Mouse (Mus musculus) liver, embryonic 12.5 days (tissue): ENCODE measurements around the gene Sorcs2. TPM values are rescaled to one million over a fixed set of nuclear protein-coding genes. Genes with fewer than 3 reads are reported as not detected.
A peak's percentile ranks its signal among the peaks of the same experiment; 100 is the strongest.

Experiments used
- ATAC-seq: fragments of 200-750 bp; cut with Nextera tagmentation; 2 replicates; pipeline ENCODE4 v1.8.0; 2017; ENCODE audit warnings: moderate number of reproducible peaks, mild to moderate bottlenecking, moderate library complexity
- H3K27ac ChIP-seq: fragments of 300-500 bp; sonication (generic); 2 replicates; pipeline ENCODE4 v1.5.1; 2016; ENCODE audit warnings: mild to moderate bottlenecking
- H3K27me3 ChIP-seq: fragments of 300-500 bp; sonication (generic); replicated peaks from 2 replicates; pipeline ENCODE4 v1.6.1; 2016; ENCODE audit warnings: mild to moderate bottlenecking, moderate library complexity
- H3K36me3 ChIP-seq: fragments of 300-500 bp; sonication (generic); 2 replicates; pipeline ENCODE4 v1.6.1; 2016; ENCODE audit warnings: mild to moderate bottlenecking, moderate library complexity
- H3K4me1 ChIP-seq: fragments of 300-500 bp; sonication (generic); 2 replicates; pipeline ENCODE4 v1.6.1; 2016
- H3K4me2 ChIP-seq: fragments of 300-500 bp; sonication (generic); 2 replicates; pipeline ENCODE4 v1.6.1; 2016; ENCODE audit warnings: mild to moderate bottlenecking, moderate library complexity
- H3K4me3 ChIP-seq: fragments of 300-500 bp; sonication (generic); 2 replicates; pipeline ENCODE4 v1.5.1; 2016; ENCODE audit warnings: mild to moderate bottlenecking, moderate library complexity
- H3K9ac ChIP-seq: fragments of 300-500 bp; sonication (generic); 2 replicates; pipeline ENCODE4 v1.6.1; 2016; ENCODE audit warnings: mild to moderate bottlenecking, moderate library complexity
- H3K9me3 ChIP-seq: fragments of 300-500 bp; sonication (generic); replicated peaks from 2 replicates; pipeline ENCODE4 v1.6.1; 2016; ENCODE audit warnings: mild to moderate bottlenecking, moderate library complexity
- WGBS: fragments of 180-500 bp; shearing (Covaris S2); methylation state at CpG from one replicate; pipeline ENCODE4 v1.1.7; 2016; ENCODE audit not compliant: insufficient replicate concordance; 5-methylcytosine and 5-hydroxymethylcytosine counted together
- polyA plus RNA-seq: library from polyadenylated mRNA; unstranded; fragments of >200 nt; fragmentation: Nextera tagmentation; extraction: Ambion mirVana; gene quantifications from 2 replicates; pipeline ENCODE4 v1.2.1, GENCODE M21; 2016

The Sorcs2 gene
- polyA plus RNA-seq = 1.2 and 1.6 TPM in 2 replicates

GRCm38 (mm10) chr5:36397837-36398282 lies at the start of gene Sorcs2:
Gene Sorcs2 (minus strand): TSS chr5:36398139.
- Histone ChIP-seq H3K27ac (no peak within 1 kb of the TSS), H3K4me3 (peak within 1 kb of the TSS; percentile 53), H3K4me2 (peak within 1 kb of the TSS; percentile 72), H3K4me1 (peaks cover 8% of the 10 kb centered on the region; the same call in 1 of the 2 replicates), H3K36me3 (no peaks in the 10 kb centered on the region), H3K9me3 (no peaks in the 10 kb centered on the region), H3K27me3 (peaks cover 72% of the 10 kb centered on the region), H3K9ac (peak within 1 kb of the TSS; percentile 41; the same call in 1 of the 2 replicates)
- WGBS = under 1% methylated on average over 44 of the region's 45 CpGs
- no peak for ATAC-seq

DNA sequence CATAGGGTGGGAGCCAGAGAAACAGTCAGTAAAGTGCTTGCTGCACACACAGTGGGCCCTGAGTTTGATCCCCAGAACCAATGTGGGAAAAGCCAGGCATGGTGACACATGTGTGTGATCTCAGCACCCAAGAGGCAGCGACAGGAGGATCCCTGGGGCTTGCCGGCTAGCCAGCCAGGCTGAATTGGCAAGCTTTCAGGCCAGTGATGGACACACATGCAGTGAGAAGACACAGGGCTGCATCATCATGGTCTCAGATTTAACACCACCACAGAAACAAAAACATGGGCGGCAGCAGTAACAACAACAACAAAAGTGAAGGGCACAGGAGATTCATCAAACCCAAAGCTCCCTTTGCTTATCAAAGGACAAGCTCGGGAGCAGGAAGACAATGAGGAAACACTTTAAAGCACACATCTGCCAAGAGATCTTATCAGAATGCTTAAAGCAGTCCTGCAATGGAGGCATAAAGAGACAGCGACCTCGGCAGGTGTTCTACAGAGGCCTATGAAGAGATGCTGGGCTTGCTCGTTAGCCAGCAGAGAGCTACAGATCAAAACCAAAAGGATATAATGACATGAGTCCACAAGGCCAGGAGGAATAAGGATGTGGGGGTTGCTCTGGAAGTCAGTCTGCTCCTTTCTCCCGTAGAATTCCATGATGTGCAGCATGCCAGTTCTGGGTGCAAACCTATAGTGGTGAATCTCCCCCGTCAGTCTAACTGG lies 48.4 kb upstream of the Sorcs2 start:
- Histone ChIP-seq H3K4me2 (no peak overlapping the region), H3K36me3 (no peaks in the 10 kb centered on the region), H3K9ac (no peak overlapping the region), H3K27ac (no peak overlapping the region), H3K9me3 (no peaks in the 10 kb centered on the region), H3K27me3 (peaks cover 50% of the 10 kb centered on the region), H3K4me1 (peaks cover 9% of the 10 kb centered on the region; the same call in 1 of the 2 replicates), H3K4me3 (no peak overlapping the region)
- 28% methylated on average over 9 of the region's 9 CpGs for WGBS
- ATAC-seq = no peak

DNA sequence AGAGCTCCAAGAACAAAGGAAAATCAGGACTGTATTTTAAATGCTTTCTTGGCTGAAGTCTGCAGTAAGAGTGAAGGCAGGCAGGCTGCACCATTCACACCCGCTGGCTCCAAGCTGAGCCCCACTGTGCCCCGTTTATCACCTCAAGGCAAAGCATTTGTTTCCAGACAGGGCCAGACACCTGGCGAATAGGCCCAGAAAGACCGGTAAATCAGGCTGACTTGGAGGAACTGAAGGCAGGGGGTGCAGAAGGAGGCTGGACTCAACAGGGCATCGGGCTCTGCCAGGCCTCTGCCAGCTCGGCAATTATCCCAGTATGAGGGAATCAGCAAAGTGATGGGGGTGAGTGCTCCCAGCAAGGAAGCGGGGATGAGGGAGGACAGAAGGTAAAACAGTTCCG lies 47.1 kb upstream of the Sorcs2 start:
- peaks cover 45% of the 10 kb centered on the region for H3K27me3 ChIP-seq
- 0 out of 2 replicates have a peak, but pooled peaks cover 3% of the 10 kb centered on the region for H3K4me1 ChIP-seq
- no peak overlapping the region for H3K9ac ChIP-seq
- WGBS = 25% methylated on average over 8 of the region's 8 CpGs
- H3K36me3 ChIP-seq = no peaks in the 10 kb centered on the region
- no peak for ATAC-seq
- no peaks in the 10 kb centered on the region for H3K9me3 ChIP-seq
- H3K4me3 ChIP-seq = no peak overlapping the region
- no peak overlapping the region for H3K27ac ChIP-seq
- H3K4me2 ChIP-seq = no peak overlapping the region

DNA sequence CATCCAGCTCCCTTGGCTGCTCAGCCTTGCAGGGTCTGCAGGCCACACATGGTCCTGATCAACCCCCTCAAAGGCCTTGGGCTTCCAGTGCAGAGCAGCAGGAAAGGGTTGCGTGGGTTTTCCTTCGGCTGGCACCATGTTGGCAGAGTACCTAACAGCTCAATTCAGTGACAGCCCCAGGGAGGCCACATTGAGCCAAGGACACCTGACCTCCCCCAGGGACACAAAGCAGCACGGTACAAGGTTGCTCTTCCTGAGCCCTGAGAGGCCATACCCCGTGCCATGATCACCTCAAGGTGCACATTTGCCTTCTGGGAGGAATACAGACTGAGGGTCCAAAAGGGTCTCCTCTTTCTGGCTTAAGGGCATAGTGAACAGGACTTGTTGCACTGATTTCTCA lies 46.7 kb upstream of the Sorcs2 start:
- no peak for ATAC-seq

DNA sequence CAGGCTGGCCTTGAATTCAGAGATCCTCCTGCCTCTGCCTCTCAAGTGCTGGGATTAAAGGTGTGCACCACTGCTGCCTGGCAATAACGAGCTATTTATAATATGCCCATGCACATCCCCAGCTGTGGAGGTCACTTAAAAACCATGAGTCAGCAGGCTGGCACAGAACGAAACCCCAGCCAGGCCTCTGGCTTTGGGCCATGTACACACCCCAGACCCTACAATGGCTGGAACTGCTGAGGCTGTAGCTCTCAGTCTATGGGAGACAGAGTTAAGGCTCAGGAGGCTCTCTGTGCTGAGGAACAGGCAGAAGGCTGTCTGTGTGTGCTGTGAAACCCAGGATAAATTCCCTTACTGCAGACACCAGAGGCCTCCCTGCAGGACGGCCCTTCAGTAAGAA lies 42.8 kb upstream of the Sorcs2 start:
- H3K4me2 ChIP-seq = no peak overlapping the region
- peaks cover 27% of the 10 kb centered on the region for H3K27me3 ChIP-seq
- H3K36me3 ChIP-seq = no peaks in the 10 kb centered on the region
- no peaks in the 10 kb centered on the region for H3K4me1 ChIP-seq
- H3K4me3 ChIP-seq = no peak overlapping the region
- H3K9me3 ChIP-seq = no peaks in the 10 kb centered on the region
- no peak overlapping the region for H3K9ac ChIP-seq
- 47% methylated on average over 3 of the region's 3 CpGs for WGBS
- no peak overlapping the region for H3K27ac ChIP-seq
- no peak for ATAC-seq

More for the DNA sequence above, 46.7 kb upstream of the Sorcs2 start:
- H3K36me3 ChIP-seq = no peaks in the 10 kb centered on the region
- no peaks in the 10 kb centered on the region for H3K4me1 ChIP-seq
- no peak overlapping the region for H3K4me3 ChIP-seq
- H3K9ac ChIP-seq = no peak overlapping the region
- no peak overlapping the region for H3K27ac ChIP-seq
- no peak overlapping the region for H3K4me2 ChIP-seq
- whole genome bisulfite sequencing = 42% methylated on average over 4 of the region's 4 CpGs
- H3K27me3 ChIP-seq = peaks cover 41% of the 10 kb centered on the region
- H3K9me3 ChIP-seq = no peaks in the 10 kb centered on the region

DNA sequence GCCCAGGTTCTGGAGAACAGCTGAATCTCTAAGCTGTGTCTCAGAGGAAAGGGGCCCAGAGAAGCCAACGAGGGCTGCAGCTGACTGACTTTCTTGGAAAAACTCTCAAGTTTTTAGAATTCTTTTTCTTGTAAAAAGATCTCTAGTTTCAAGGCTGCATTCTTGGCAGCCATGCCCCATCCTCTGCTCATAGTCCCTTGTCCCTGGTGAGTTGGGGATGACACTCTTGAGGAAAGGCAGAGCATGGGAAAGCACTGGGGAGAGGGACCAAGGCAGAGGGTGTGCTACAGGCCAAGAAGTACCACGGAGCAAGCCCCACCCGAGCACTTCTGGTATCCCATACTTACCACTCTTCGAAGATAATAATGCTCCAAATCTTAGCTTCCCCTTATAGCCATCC lies 38.9 kb upstream of the Sorcs2 start:
- no peak overlapping the region for H3K4me2 ChIP-seq
- no peaks in the 10 kb centered on the region for H3K36me3 ChIP-seq
- H3K27me3 ChIP-seq = peaks cover 3% of the 10 kb centered on the region; the same call in 1 of the 2 replicates
- H3K9me3 ChIP-seq = no peaks in the 10 kb centered on the region
- ATAC-seq = no peak
- H3K9ac ChIP-seq = no peak overlapping the region
- H3K4me1 ChIP-seq = no peaks in the 10 kb centered on the region
- no peak overlapping the region for H3K4me3 ChIP-seq
- WGBS = 64% methylated on average over 4 of the region's 4 CpGs
- H3K27ac ChIP-seq = no peak overlapping the region

- no peak for ATAC-seq
- H3K9me3 ChIP-seq = no peaks in the 10 kb centered on the region
These were observed 36.5 kb upstream of the Sorcs2 start for GRCm38 (mm10) chr5:36434398-36434967.

GRCm38 (mm10) chr5:36431711-36432110 lies 33.8 kb upstream of the Sorcs2 start:
- WGBS = 42% methylated on average over 2 of the region's 2 CpGs
- H3K4me3 ChIP-seq = no peak overlapping the region
- peaks cover 12% of the 10 kb centered on the region; the same call in 1 of the 2 replicates for H3K27me3 ChIP-seq
- H3K9me3 ChIP-seq = no peaks in the 10 kb centered on the region
- no peaks in the 10 kb centered on the region for H3K36me3 ChIP-seq
- ATAC-seq = no peak
- H3K27ac ChIP-seq = no peak overlapping the region
- no peak overlapping the region for H3K9ac ChIP-seq
- H3K4me1 ChIP-seq = no peaks in the 10 kb centered on the region
- no peak overlapping the region for H3K4me2 ChIP-seq

More at GRCm38 (mm10) chr5:36434398-36434967, 36.5 kb upstream of the Sorcs2 start:
- Histone ChIP-seq H3K27me3 (0 out of 2 replicates have a peak, but pooled peaks cover 3% of the 10 kb centered on the region), H3K4me2 (no peak overlapping the region), H3K36me3 (no peaks in the 10 kb centered on the region), H3K9ac (no peak overlapping the region), H3K27ac (no peak overlapping the region), H3K4me1 (no peaks in the 10 kb centered on the region), H3K4me3 (no peak overlapping the region)
- WGBS = 65% methylated on average over 9 of the region's 9 CpGs

- no peak for ATAC-seq
- Histone ChIP-seq H3K4me3 (no peak overlapping the region), H3K27me3 (peaks cover 10% of the 10 kb centered on the region; the same call in 1 of the 2 replicates), H3K4me1 (no peaks in the 10 kb centered on the region), H3K9ac (no peak overlapping the region), H3K27ac (no peak overlapping the region), H3K4me2 (no peak overlapping the region), H3K9me3 (no peaks in the 10 kb centered on the region), H3K36me3 (no peaks in the 10 kb centered on the region)
- WGBS = 77% methylated on average over 3 of the region's 3 CpGs
These were observed 31.6 kb upstream of the Sorcs2 start for GRCm38 (mm10) chr5:36429551-36429950.

DNA sequence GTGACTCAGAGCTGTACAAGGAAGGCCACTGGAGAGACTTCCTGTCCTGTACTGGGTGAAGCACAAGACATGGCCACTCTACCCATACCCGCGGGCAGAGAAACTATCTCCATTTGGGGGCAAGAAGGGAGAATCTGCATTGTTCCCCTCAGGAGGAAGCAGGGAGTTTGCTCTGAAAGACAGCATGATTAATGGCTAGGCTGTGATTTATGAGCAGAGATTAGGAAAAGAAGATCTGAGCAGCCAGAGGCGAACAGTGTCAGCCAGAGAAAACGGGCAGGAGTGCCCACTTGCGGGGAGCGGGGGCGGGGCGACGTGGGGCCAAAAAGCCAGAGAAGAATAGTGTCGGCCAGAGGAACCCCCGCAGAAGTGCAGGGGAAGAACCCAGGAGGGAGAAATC lies 29.9 kb upstream of the Sorcs2 start:
- H3K4me3 ChIP-seq = no peak overlapping the region
- H3K9ac ChIP-seq = no peak overlapping the region
- ATAC-seq = no peak
- H3K36me3 ChIP-seq = no peaks in the 10 kb centered on the region
- no peak overlapping the region for H3K4me2 ChIP-seq
- H3K4me1 ChIP-seq = no peaks in the 10 kb centered on the region
- WGBS = 43% methylated on average over 11 of the region's 11 CpGs
- H3K27ac ChIP-seq = no peak overlapping the region
- peaks cover 9% of the 10 kb centered on the region; the same call in 1 of the 2 replicates for H3K27me3 ChIP-seq
- no peaks in the 10 kb centered on the region for H3K9me3 ChIP-seq

DNA sequence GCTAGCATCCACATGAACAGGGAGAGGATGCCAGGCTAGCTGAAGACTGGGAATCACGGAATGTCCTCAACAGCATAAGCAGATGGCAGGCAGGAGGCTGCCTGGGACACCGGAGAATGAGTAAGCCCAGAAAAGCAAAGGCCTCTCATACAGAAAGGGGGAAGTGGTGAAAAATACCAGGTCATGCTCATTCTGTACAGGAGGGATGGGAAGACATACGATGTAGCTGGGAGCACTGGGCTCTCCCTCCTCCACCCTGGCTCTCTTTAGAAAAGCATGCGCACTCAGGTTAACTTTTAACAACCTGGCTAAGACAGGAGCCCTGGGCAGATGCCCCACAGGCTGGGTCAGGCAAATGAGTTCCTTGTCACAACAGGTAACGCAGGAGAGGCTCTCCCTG lies 28.5 kb upstream of the Sorcs2 start:
- no peak overlapping the region for H3K9ac ChIP-seq
- H3K4me1 ChIP-seq = no peaks in the 10 kb centered on the region
- peaks cover 9% of the 10 kb centered on the region; the same call in 1 of the 2 replicates for H3K27me3 ChIP-seq
- WGBS = 58% methylated on average over 5 of the region's 5 CpGs
- H3K4me3 ChIP-seq = no peak overlapping the region
- no peak overlapping the region for H3K27ac ChIP-seq
- ATAC-seq = no peak
- H3K36me3 ChIP-seq = no peaks in the 10 kb centered on the region
- H3K9me3 ChIP-seq = no peaks in the 10 kb centered on the region
- no peak overlapping the region for H3K4me2 ChIP-seq

DNA sequence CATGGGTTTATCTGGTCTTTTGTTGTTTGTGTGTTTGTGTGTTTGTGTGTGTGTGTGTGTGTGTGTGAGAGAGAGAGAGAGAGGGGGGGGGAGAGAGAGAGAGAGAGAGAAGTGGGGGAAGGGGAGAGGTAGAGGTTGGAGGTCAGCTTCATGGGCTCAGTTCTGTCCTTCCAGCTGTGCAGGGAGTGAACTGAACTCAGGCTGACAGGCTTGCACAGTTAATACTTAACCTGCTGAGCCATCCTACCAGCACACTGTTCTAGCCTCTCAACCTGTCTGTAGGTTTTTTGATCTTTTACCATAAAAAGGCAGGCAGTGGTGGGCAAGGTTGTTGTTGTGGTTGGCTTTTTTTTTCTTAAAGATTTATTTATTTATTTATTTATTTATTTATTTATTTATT lies 26.7 kb upstream of the Sorcs2 start:
- no peaks in the 10 kb centered on the region for H3K4me1 ChIP-seq
- no peaks in the 10 kb centered on the region for H3K36me3 ChIP-seq
- H3K27me3 ChIP-seq = peaks cover 9% of the 10 kb centered on the region; the same call in 1 of the 2 replicates
- ATAC-seq = no peak
- H3K27ac ChIP-seq = no peak overlapping the region
- H3K4me2 ChIP-seq = no peak overlapping the region
- H3K9me3 ChIP-seq = no peaks in the 10 kb centered on the region
- no peak overlapping the region for H3K4me3 ChIP-seq
- no peak overlapping the region for H3K9ac ChIP-seq
